Mouse (Mus musculus) gastrocnemius, adult 2 months (tissue): Measurements from ENCODE around the gene Phka1. TPM values are rescaled to one million over a fixed set of nuclear protein-coding genes. Genes with fewer than 3 reads are reported as not detected.

Experiments
- DNase-seq: peaks from one replicate; pipeline ENCODE4 v3.0.0; 2022
- H3K27ac ChIP-seq: fragments of 200-600 bp; 2 replicates; pipeline ENCODE4 v1.8.1; 2022; ENCODE audit warnings: mild to moderate bottlenecking
- H3K4me3 ChIP-seq: fragments of 200-600 bp; 2 replicates; pipeline ENCODE4 v1.8.1; 2022; ENCODE audit warnings: mild to moderate bottlenecking, moderate library complexity
- CTCF ChIP-seq: fragments of 200-600 bp; IDR thresholded peaks from 2 replicates; pipeline ENCODE4 v1.8.1; 2022; ENCODE audit warnings: antibody characterized with exemption, mild to moderate bottlenecking, moderate library complexity
- intact Hi-C: fragments of 180-260 bp; cut with DNase I; formaldehyde crosslinking; loops from one replicate; pipeline ENCODE4 v1.15.1; 2025
- total RNA-seq, 2 experiments: library from RNA; stranded (reverse); gene quantifications; 2 replicates each; pipeline ENCODE4 v1.2.3; 2021

Gene Phka1
- total RNA-seq, 2 experiments from 2014 or later, result 366 to 727 TPM

- TF ChIP-seq CTCF, result no peak
- H3K4me3 ChIP-seq, result no peak overlapping the region
- no peak overlapping the region for H3K27ac ChIP-seq
- intact Hi-C loops, result no loop called here
- DNase-seq, result no peak
Measured at GRCm38 (mm10) chrX:102509205-102509604, 134.8 kb downstream of the Phka1 start.

- H3K27ac ChIP-seq, result peak within 1 kb of the TSS; percentile 88
- no peak for TF ChIP-seq CTCF
- intact Hi-C loops, result no loop called here
Measured at GRCm38 (mm10) chrX:102504644-102505481, 139.2 kb downstream of the Phka1 start, which contains the start of gene Hdac8. Gene Hdac8 (minus strand): TSS chrX:102505359.

GRCm38 (mm10) chrX:102504179-102504578 lies 139.9 kb downstream of the Phka1 start:
- H3K4me3 ChIP-seq, result peak overlapping the region; percentile 74
- peak overlapping the region; percentile 88 for H3K27ac ChIP-seq
- no peak for TF ChIP-seq CTCF
- intact Hi-C loops, result no loop called here
- DNase-seq, result no peak

More at GRCm38 (mm10) chrX:102504644-102505481, 139.2 kb downstream of the Phka1 start, which contains the start of gene Hdac8:
- peak within 1 kb of the TSS; percentile 74 for H3K4me3 ChIP-seq
- peak; percentile 53 for DNase-seq

- intact Hi-C loops, result no loop called here
- DNase-seq, result no peak
- TF ChIP-seq CTCF, result peak; percentile 46
- no peak overlapping the region for H3K27ac ChIP-seq
- H3K4me3 ChIP-seq, result no peak overlapping the region
Measured at GRCm38 (mm10) chrX:102493992-102494730, 149.9 kb downstream of the Phka1 start.

GRCm38 (mm10) chrX:102485575-102485974 lies 158.5 kb downstream of the Phka1 start:
- intact Hi-C loops, result no loop called here
- DNase-seq, result no peak
- Histone ChIP-seq H3K4me3 (no peak overlapping the region), H3K27ac (no peak overlapping the region)
- TF ChIP-seq CTCF, result no peak

- Histone ChIP-seq H3K4me3 (no peak overlapping the region), H3K27ac (no peak overlapping the region)
- peak; percentile 24 for DNase-seq
- TF ChIP-seq CTCF, result no peak
- intact Hi-C loops, result loop anchor here (2.0 kb wide), 2 partner anchors 261 to 319 kb away; no protein-coding TSS in a partner anchor
Measured at GRCm38 (mm10) chrX:102479665-102480064, 164.4 kb downstream of the Phka1 start.

- Histone ChIP-seq H3K27ac (no peak overlapping the region), H3K4me3 (no peak overlapping the region)
- intact Hi-C loops, result loop anchor here (2.0 kb wide), 2 partner anchors 260 to 318 kb away; no protein-coding TSS in a partner anchor
- peak; percentile 82 for TF ChIP-seq CTCF
- DNase-seq, result no peak
Measured at GRCm38 (mm10) chrX:102478965-102479364, 165.1 kb downstream of the Phka1 start.

GRCm38 (mm10) chrX:102478481-102478880 lies 165.6 kb downstream of the Phka1 start:
- no peak for TF ChIP-seq CTCF
- H3K4me3 ChIP-seq, result no peak overlapping the region
- intact Hi-C loops, result loop anchor here (2.0 kb wide), 2 partner anchors 260 to 318 kb away; no protein-coding TSS in a partner anchor
- H3K27ac ChIP-seq, result no peak overlapping the region
- DNase-seq, result no peak

- Histone ChIP-seq H3K27ac (no peak overlapping the region), H3K4me3 (no peak overlapping the region)
- DNase-seq, result peak; percentile 68
- TF ChIP-seq CTCF, result peak; percentile 90
- intact Hi-C loops, result no loop called here
Measured at GRCm38 (mm10) chrX:102476784-102477183, 167.3 kb downstream of the Phka1 start.

- no peak for TF ChIP-seq CTCF
- Histone ChIP-seq H3K27ac (no peak overlapping the region), H3K4me3 (no peak overlapping the region)
- intact Hi-C loops, result no loop called here
- DNase-seq, result no peak
Measured at GRCm38 (mm10) chrX:102475555-102475954, 168.5 kb downstream of the Phka1 start.

Other genes with a start within 250 kb of the Phka1 start
- 1 to 10 TPM; 3.8 to 4.2 TPM for gene Hdac8, start 138.9 kb downstream of the Phka1 start, total RNA-seq
- gene Gm3880, start 42.7 kb upstream of the Phka1 start, total RNA-seq, result not detected
- gene Gm9112, start 63.4 kb upstream of the Phka1 start, total RNA-seq, result not detected
- not detected for gene Dmrtc1b, start 63.6 kb upstream of the Phka1 start, total RNA-seq
- not detected for gene Dmrtc1c1, start 158.7 kb upstream of the Phka1 start, total RNA-seq
- not detected for gene Dmrtc1c2, start 210.4 kb upstream of the Phka1 start, total RNA-seq
- gene 1700031F05Rik, start 223.7 kb upstream of the Phka1 start, total RNA-seq, result not detected